Mouse (Mus musculus) naive thymus-derived CD4-positive, alpha-beta T cell, adult 2 months (primary cell): ENCODE measurements around the gene Tnrc6c.

Experiments
- DNase-seq: peaks from one replicate; pipeline ENCODE4 v3.0.0-alpha.2; 2011; ENCODE audit warnings: low read depth

Tnrc6c gene

DNA sequence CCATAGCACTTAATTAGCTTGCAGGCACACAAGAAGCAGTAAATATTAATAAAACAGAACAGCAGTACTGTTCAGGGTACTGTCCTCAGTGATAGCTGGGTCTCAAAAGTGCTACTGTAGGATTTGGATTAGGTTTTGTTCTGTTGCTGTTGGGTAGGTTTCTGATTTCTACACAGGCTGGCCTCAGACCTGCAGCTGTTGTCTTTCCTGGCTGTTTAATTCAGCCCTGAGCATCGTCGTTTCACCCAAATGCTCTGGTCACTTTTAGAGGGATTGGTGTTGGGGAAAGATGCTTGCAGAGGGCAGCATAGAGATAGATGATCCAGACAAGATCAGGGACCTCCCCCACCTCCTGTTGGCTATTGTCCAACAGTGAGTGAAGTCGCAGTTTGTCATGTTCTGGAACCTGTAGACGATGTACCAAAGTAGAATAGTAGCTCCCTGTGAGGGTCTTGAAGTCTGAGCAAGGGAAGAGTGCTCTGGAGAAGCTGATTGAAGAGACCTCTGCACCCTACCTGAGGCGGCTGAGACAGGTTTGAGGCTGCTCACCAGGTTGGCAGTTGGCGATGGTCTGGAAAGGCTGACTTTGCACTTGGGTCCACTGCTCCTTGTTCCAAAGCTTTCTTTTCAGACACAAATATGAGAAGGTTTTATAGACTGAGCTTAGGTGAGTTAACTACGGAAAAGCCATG lies 75.9 kb downstream of the Tnrc6c start:
- DNase-seq = no peak

- DNase-seq = no peak
Measured at GRCm38 (mm10) chr11:117730490-117730838, 76.4 kb downstream of the Tnrc6c start.

DNA sequence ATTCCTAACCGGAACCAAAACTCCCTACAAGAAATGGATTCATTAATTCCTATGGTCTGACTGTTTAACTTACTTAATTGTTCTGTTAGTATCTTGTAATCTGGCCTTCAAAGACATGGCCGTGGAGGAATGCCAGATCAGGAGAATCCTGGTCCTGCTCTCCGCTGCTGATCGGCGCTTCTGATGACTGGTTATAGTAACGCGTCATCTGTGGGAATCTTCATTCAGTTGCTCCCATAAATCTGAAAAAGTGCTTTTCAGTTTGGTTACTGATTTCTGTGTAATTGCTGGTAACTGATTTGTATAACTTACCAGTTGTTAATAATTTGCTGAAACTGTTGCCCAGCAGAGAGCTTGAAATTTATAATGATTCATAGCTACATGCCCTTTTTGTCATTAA lies 77.4 kb downstream of the Tnrc6c start:
- no peak for DNase-seq

GRCm38 (mm10) chr11:117736037-117736689 lies 82.1 kb downstream of the Tnrc6c start:
- DNase-seq = no peak

GRCm38 (mm10) chr11:117738123-117738522 lies 84.0 kb downstream of the Tnrc6c start:
- no peak for DNase-seq

GRCm38 (mm10) chr11:117741128-117741527 lies 87.0 kb downstream of the Tnrc6c start:
- no peak for DNase-seq

DNA sequence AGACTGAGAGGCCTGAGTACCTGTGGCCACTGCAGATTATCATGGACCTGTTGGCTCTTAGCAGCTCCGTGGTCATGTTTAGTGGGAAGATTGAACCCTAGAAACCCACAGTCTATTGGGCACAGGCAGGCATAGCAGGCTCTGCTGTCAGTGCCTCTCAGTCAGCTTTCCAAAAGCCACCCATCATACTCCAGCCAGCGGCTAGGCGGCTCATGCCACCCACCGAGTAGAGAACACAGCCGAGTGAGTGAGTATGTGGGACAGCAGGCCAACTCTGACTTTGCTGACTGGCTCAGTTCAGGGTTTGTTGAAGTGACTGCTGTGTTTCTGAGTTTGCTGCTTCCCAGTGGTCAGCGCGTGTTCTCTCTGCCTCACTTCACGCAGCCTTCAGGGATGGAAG lies 88.2 kb downstream of the Tnrc6c start:
- no peak for DNase-seq

DNA sequence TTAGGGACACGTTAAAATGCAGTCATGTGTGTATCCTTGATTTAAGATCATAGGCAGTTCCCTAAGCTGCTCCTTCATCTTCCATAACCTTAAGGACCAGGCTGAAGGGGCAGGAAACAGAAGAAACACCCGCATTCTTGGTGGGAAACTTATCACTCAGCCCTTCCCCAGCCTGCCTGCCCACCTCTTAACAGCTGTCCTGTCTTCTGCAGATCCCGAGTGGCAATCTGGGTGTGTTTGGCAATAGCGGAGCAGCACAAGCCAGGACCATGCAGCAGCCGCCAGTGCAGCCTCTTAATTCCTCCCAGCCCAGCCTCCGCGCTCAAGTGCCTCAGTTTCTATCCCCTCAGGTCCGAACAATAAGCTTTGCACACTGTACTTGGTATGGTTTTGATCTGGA lies 88.6 kb downstream of the Tnrc6c start:
- DNase-seq = no peak

GRCm38 (mm10) chr11:117743454-117744030 lies 89.5 kb downstream of the Tnrc6c start:
- DNase-seq = no peak

DNA sequence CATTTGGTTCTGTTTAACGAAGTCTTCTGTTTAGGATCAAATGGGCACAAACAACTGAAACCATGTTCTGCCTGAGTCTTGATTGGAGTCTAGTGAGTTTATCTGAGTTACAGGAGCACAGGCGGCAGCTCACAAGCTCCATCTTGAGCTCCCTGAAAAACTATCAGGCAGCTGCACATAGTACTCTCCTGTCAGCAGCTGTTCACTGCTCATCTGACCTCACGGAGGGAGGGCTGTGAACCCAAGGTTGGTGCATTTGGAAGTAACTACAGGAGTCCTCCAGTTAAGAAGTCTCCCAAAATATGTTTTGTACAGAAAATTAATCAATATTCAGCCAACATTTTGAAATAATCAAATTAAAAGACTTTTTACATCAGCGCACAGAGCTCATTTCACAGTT lies 94.5 kb downstream of the Tnrc6c start:
- DNase-seq = no peak

DNA sequence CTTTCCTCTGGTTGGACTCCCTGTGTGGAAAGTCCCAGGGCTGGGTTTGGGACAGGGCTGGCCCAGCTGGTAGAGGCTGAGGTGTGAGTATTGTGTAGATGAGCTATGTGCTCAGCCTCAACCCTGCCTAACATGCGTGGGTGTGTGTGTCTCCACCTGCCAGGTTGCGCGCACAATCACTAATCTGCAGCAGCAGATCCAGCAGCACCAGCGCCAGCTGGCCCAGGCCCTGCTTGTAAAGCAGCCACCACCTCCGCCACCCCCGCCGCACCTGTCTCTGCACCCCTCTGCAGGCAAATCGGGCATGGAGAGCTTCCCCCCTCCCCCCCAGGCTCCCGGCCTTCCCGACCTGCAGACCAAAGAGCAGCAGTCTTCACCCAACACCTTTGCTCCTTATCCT lies 95.3 kb downstream of the Tnrc6c start:
- no peak for DNase-seq

DNA sequence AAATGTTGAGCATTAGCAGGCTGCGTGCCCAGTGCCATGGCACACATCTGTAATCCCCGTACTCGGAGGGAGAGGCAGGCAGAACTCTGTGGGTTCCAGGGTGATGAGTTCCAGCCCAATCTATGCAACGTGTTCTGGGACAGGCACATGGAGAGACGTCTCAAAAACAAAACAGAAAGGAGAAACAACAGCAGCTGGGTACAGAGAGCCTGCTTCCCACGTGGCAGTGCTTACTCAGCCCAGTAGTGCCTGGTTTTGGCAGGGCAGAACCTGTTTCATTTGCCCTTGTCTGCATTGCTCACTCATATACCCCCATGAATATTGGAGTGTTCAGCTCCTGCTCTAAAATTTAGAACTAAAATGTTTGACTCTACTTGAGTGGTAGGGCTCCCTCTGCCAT lies 97.5 kb downstream of the Tnrc6c start:
- no peak for DNase-seq

DNA sequence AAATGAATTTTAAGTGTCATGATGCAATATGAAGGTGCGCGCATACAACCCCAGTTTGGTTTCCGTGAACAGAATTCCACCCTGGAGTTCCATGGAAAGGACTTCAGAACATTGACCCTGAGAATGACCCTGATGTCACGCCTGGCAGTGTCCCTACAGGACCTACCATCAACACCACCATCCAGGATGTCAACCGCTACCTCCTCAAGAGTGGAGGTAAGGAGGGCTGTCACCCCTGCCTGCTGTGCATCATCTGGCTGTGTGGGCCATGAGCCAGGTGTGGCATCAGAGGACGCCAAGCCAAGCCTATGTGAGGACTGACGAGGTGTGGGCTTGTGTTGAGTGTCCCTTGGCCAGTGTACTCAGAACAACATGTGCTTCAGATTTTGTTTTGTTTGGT lies 101.8 kb downstream of the Tnrc6c start:
- DNase-seq = no peak

DNA sequence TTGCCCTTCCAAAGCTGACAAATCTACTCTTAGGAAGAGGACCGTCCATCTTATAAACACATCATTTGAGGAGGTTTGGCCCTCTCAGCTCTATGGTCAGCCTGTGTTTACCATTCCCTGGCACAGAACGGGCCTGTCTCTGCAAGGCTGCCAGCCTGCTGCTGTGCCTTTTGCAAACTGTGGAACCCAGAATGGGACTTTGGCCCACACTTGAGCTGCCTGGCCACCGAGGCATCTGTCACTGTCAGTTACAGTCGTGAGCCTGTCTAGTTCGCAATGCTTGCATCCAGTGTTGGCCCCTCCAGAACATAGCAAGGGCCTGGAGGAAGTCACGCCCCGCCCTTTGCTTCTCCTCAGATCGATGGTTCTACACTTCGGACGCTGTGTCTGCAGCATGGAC lies 105.2 kb downstream of the Tnrc6c start:
- DNase-seq = no peak

GRCm38 (mm10) chr11:117760374-117761119 lies 106.5 kb downstream of the Tnrc6c start:
- no peak for DNase-seq

GRCm38 (mm10) chr11:117761801-117762200 lies 107.7 kb downstream of the Tnrc6c start:
- no peak for DNase-seq

DNA sequence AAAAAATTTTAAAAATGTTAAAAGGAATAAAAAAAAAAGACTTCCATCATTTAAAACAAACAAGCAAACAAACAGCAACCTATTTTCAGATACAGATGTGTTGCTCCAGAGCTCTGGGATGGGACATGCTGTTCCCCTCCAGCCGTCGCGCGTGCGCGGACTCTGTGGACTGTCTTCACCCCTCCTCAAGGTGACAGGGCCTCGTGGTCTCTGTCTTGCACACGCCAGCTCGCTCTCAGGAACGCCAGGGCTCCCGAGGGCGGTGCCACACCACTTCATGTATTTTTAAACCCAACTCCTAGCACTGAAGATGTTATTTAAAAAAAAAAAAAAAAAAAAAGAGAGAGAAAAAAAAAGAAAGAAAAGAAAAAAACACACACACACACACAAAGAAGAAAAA lies 108.2 kb downstream of the Tnrc6c start:
- no peak for DNase-seq

DNA sequence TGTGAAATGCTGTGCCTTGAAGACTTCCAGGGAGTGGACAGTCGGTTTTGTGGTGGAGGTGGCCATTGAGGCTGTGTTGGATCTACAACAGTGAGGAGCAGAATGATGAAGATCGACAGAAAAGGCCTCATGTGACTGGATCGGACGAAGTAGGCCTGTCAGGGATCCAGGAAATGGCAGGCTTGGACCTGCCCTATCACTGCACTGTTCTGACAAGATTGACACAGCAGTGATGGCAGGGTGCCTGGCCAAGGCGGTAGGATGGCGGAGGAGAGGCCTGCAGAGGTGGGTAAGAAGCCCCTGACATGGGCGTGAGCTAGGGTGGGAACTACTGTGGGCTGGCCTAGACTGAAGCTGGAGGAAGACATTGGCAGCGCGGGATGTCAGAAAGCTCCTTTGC lies 110.2 kb downstream of the Tnrc6c start:
- no peak for DNase-seq

- DNase-seq = no peak
Measured at GRCm38 (mm10) chr11:117765361-117765760, 111.3 kb downstream of the Tnrc6c start.

- no peak for DNase-seq
Measured at GRCm38 (mm10) chr11:117766275-117766674, 112.2 kb downstream of the Tnrc6c start.

DNA sequence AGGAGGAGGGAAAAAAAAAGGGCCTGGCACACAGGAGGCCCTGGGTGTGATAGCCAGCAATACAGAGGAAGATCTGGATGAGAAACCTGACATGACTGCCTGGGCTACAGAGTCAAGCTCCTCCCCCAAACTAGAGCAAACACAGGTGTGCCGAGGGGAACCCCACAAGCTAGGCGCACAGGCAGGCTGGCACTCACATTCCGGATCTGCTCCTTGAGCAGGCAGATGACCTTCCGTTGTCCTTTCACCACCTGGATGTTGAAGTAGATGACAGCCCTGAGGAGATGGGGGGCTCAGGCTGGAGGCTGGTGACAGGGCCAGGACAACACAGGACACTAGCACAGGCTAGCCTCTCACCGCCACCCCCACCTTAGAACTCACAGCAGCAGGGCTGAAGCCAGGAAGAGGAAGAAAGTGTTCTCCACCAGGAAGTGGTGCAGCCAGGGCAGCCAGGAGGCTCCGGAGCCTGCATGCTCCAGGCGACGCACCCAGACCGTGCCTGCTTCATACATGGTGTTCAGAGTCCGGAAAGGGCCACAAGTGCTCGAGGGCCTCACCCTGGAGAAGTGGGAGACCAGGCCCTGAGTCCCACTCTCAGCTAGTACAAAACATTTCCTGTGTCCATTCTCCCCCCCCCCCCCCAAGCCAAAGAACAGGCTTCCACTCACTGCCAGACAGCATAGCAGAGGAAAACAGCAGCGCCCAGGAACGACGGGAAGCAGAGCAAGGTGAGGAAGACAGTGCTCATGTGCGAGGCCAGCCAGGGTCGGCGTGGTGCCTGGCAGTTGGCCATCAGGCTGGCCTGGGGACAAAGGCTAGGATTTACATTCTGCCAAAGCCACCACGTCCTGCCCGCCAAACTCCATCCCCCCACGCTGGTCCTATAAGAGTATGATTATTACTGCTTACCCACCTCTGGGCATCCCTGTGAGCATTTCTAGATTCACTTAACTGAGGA lies 114.9 kb downstream of the Tnrc6c start:
- no peak for DNase-seq

- no peak for DNase-seq
Measured at GRCm38 (mm10) chr11:117769683-117770047, 115.6 kb downstream of the Tnrc6c start.
